Mouse (Mus musculus) induced T-regulatory cell, adult 2 months (primary cell): ENCODE results near the gene Nup37.

Experiments
- DNase-seq: peaks from one replicate; pipeline ENCODE4 v3.0.0-alpha.2; 2012; ENCODE audit warnings: low read depth

Nup37 gene

DNA sequence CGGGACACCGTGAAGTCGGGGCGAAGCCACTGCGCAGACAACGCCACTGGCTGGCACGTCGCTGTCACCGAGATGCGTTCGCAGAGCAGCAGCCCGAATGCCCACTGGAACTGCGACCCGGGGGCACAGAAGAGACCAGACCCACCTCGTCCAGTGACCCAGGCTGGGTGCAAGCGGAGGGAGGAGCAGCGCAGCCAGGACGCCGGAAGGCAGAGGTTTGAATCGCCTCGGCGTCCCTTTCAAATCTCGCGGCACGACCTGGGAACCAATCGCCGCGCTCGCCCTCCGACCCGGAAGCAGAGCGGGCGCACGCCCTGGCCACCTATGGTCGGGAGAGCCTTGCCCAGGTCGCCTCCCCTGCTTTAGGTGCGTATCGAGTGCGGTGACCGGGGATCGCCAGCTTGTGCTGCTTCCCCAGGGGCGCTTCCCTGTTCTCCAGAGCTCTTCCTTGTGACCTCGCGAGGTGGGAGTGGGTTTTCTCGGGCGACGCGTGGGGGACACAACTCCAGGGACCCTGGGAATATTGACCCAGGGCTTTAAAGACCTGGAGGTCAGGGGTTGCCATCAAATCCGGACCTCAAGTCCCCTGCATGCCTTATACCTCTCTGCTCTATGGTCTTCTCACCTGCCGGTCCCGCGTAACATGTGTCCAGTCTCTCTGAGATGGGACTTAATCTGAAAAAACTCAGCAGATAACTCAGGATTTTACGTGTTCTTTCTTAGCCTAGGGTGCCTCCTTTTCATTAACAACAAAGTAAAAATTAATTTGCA, at the start of gene Nup37, which contains the start of gene Parpbp:
Gene Nup37 (plus strand): TSS at position 286 of the 771 bp plus-strand sequence.
Gene Parpbp (minus strand): TSS at position 235 of the 771 bp plus-strand sequence.
- peak; percentile 94 for DNase-seq

DNA sequence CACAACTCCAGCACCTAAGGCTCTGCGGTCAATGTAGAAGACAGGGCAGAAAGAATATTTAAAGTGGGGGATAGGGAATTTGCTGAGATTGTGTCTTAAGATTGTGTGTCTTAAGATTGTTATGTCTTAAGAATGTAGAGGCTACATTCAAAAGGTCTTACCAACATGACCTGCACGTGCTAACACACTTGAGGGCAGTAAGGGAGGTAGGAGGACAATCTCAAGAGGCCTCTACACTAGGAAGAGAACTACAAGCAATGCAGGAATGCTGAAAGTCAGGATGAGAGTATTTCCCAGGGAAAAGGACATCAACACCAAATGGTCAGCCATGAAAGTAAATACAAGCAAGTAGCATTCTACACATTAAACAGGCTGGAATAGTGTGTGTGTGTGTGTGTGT, 40.6 kb upstream of the Nup37 start:
- DNase-seq, result no peak

DNA sequence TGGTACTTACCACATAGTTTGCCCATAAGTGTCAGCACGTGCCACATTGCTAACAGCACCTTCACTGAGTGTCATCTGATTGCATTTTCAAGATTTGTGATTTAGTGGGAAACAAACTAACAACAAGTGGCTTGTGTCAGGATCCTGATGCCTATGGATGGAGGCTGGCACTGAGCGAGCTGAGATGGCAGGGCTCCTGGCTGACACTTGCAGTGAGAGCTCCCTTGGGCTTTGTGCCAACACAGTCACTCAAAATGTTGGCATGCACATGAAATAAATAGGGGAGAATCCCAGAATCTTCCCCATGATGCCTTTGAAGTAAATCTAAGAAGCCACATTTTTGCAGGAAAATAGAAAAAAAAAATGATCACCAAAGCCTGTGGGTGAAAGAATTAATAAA, 33.5 kb upstream of the Nup37 start:
- DNase-seq, result no peak

DNA sequence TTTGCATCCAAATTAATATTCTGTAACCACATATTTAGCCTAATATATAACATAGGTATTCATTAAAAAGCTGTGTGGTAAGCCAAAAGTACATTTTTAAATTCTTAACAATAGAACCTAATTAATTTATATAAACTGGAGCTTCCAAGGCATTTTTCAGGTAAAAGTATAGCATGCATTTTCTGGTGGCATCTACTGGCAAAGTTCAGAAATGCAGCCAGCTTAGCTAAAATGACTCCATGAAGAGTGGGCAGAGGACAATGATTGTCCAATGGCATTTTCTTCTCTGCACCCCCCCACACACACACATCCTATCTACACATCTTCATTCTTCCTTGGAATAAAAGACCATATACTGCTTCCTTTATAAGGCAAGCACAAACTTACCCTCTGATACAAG, 27.1 kb upstream of the Nup37 start:
- DNase-seq, result no peak

GRCm38 (mm10) chr10:88135630-88136029, 11.2 kb upstream of the Nup37 start:
- DNase-seq, result no peak

- DNase-seq, result no peak
Observed at GRCm38 (mm10) chr10:88146187-88146586, 605 bp upstream of the Nup37 start.

DNA sequence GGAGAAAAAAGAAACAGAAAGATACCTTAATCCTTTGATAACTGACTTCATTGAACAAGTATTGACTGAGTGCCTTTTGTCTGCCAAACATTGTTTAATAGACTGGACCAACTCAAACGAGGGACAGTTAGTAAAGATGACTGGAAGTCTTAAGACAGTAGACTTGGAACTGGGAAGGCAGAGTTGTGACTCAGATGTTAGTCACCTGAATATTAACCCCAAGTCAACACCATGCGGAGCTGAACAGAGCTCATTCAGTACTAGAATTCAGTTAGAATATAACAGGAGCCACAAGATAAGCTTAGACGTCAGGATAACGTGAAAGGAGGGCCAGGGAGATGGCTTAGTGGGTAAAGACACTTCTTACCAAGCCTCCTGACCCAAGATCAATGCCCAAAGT, 3.6 kb downstream of the Nup37 start:
- no peak for DNase-seq

- no peak for DNase-seq
Observed at GRCm38 (mm10) chr10:88151658-88152057, 4.9 kb downstream of the Nup37 start.

- DNase-seq, result no peak
Observed at GRCm38 (mm10) chr10:88162096-88162495, 15.3 kb downstream of the Nup37 start.

GRCm38 (mm10) chr10:88162676-88163075, 15.9 kb downstream of the Nup37 start:
- DNase-seq, result no peak

DNA sequence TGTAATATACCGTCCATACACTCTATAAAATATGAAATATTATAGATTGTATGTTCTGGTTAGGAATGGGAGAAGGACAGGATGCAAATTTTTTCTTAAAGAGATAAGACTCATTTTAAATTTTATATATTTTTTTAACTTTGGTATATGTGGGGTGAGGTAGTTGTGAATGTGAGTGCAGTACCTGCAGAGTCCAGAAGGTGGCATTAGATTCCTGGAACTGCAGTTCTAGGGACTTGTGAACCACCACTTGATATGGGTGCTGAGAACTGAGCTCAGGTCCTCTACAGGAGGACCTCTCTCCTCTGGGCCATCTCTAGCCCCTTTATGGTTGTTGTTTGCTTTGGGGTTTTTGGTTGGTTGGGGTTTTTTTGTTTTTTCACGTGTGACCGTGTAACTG, 19.4 kb downstream of the Nup37 start:
- DNase-seq, result peak; percentile 55

- DNase-seq, result no peak
Observed at GRCm38 (mm10) chr10:88167438-88168077, 20.8 kb downstream of the Nup37 start.

DNA sequence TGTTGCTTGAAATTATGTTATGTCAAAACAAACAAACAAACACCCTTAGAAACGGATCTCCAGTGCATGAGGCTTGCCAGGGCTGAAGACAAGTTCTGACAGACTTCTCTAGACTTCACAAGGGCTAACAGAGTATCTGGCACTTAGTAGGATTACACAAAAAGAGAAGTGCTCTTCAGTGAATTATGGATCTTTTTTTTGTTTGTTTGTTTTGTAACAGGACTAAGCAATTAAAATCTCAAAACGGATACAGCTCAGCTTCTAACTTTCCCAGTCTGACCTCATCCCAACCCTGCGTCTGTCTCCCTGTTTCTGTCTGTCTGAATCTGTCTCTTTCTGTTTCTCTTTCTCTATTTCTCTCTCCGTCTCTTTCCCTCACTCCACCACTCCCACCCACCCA, 53.7 kb downstream of the Nup37 start:
- no peak for DNase-seq

- peak; percentile 94 for DNase-seq
Observed at GRCm38 (mm10) chr10:88200951-88201638, 54.3 kb downstream of the Nup37 start, which contains the start of gene Washc3. Gene Washc3, plus strand, starts transcription at chr10:88201093.

DNA sequence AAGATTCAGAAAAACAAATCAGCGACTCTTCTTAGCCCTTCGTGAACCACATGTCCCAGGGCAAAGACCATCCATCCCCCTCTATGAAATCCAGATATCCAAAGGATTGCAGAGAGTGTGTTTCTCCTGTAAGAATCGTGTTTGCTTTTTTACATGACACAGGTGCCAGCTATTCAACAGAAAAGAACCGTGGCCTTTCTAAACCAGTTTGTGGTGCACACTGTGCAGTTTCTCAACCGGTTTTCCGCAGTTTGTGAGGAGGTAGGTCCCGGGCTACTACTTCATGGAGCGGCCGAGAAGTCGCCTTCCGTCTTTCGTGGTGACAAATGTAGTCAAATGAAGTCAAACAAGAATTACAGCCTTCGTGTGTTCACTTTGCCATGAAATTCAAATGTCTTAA, 54.9 kb downstream of the Nup37 start:
- DNase-seq, result no peak

GRCm38 (mm10) chr10:88202581-88202980, 55.8 kb downstream of the Nup37 start:
- peak; percentile 66 for DNase-seq

DNA sequence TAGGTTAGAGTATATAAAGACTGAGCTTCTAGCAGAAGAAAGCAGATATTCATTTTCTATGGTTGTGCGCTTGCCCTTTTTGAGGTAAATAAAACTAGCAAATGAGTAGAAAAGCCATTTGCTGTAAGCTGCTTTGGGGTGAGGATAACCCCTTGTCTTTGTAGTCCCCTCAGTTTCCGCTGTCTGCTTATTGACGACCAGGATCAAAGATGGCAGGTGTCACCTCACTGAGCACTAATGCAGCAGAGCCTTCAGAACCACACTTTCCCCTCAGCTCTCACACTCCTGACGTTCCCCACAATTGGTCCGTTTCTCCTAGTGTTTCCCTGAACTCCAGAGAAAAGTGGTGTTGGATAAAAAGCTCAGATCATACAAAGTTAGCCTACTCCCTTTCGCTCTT, 56.4 kb downstream of the Nup37 start:
- DNase-seq, result peak; percentile 42

DNA sequence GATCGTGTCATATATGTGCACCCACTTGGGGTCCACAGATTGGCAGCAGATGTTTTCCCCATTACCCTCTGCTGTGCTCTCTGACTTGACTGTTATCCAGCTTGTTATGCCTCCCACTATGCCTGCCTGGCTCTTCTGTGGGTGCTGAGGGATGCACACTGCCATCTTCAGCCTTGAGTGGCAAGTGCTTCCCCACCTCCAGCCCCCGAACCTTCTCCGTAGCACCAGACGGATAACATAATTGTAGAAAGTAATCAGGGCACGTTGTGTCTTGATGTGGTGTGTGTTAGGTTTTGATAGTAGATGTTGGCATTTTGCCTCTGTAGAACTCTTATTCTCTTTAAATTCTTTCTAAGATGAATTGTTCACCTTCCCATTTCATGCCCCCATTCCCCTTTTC, 65.9 kb downstream of the Nup37 start:
- no peak for DNase-seq

GRCm38 (mm10) chr10:88214800-88215514, 68.2 kb downstream of the Nup37 start:
- no peak for DNase-seq

DNA sequence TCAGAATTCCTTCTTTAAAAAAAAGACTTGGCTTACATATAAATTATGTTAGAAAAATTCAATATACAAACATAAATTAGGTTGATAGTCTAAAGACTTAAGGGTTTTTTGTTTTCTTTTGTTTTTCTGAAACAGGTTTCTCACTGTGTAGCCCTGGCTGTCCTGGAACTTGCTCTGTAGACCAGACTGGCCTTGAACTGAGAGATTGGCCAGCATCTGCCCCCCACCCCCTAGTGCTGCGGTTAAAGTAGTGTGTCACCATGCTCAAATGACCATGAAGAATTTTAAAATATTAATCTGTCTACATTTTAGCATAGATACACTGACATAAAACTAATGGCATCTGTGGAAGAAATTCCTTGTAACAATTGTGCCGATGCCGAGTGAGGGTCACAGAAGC, 71.4 kb downstream of the Nup37 start:
- no peak for DNase-seq

DNA sequence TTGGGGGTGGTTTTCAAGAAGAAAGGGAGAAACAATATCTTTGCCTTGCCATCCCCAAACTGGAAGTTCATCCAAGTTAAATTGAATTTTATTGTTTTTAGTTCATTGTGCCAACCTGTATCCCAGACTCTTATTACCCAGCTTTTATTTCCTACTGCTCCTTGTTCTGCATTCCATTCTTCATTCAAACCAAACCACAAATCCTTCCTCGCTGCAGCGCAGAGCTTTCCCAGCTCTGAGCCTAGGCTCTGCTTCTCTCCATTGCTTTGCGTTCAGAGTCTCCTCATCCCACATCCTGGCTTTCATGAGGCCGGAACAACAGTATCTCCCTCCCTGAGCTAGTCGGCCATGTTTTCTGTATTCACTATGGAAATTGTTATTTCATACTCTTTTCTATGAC, 74.9 kb downstream of the Nup37 start:
- DNase-seq, result no peak

- no peak for DNase-seq
Observed at GRCm38 (mm10) chr10:88225421-88225820, 78.6 kb downstream of the Nup37 start.
